ENCODE assay signal across 12 mouse cellular contexts in the genomic region with DNA sequence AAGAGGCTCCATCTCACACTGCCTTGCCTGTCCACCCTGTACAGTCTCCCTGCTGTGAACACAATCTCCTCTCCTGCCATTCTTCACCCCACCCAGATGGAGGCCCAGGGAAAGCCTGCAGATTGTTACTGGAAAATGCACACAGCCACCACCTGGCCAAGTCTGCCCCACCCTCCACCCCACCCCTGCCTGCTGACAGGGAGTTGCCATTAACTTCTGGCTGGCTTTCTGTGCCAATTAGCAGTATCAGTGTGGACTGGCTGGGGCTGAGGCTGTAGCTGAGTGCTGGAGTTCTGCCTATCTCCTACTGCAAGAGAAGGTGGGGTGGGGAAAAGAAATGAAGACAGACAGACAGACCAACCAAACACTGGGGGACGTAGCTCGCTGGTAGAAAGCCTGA. TPM values are rescaled to one million over a fixed set of nuclear protein-coding genes. Genes with fewer than 3 reads are reported as not detected.
DNase-seq lines count a peak whose midpoint lies in the region; ATAC-seq lines count a peak whose summit lies in the region.
"Had no signal": no experiment of that assay in that cellular context is flagged by ENCODE, and none has a peak within 500 bp of the region (broad histone marks: within the 10 kb centered on the region; RNA-seq: fewer than 3 reads in every experiment).

No protein-coding gene starts in this region.

- H3K27ac ChIP-seq in heart, embryonic 10.5 days: no peak overlapping the region
- H3K27ac ChIP-seq: forebrain, embryonic 10.5 days; kidney, postnatal 0 days had no signal

- H3K36me3 ChIP-seq in heart, embryonic 10.5 days: 0 out of 2 replicates have a peak, but pooled peaks cover 2% of the 10 kb centered on the region
- H3K36me3 ChIP-seq: forebrain, embryonic 10.5 days had no signal

- peaks cover 26% of the 10 kb centered on the region for H3K4me1 ChIP-seq in heart, embryonic 10.5 days

- WGBS in heart, embryonic 10.5 days: 58% methylated on average over 2 of the region's 2 CpGs

- DNase-seq in heart, embryonic 10.5 days (ENCODE audit: low spot score): peak; percentile 93
- no peak for DNase-seq in heart, postnatal 36 days
- DNase-seq in kidney, postnatal 25 days: peak; percentile 42 to 81
- peak; percentile 68 to 77 for DNase-seq in spleen, postnatal 36 days (ENCODE audit: low spot score in 2 of 2)
- DNase-seq in ovary, postnatal 14 days (ENCODE audit: low spot score): no peak
- DNase-seq in layer of hippocampus, adult 11-12 months (ENCODE audit: low spot score): no peak
- DNase-seq in cerebellum, adult 9-10 months: no peak
- DNase-seq: lung, postnatal 10 days; thymus, postnatal 4 days had no signal

- H3K9me3 ChIP-seq in heart, embryonic 10.5 days: no peaks in the 10 kb centered on the region
- H3K9me3 ChIP-seq: forebrain, embryonic 10.5 days had no signal

- no peaks in the 10 kb centered on the region for H3K27me3 ChIP-seq in heart, embryonic 10.5 days (ENCODE audit: insufficient read depth, poor library complexity, severe bottlenecking)

- H3K4me3 ChIP-seq in heart, embryonic 10.5 days: no peak overlapping the region
- H3K4me3 ChIP-seq: forebrain, embryonic 10.5 days had no signal

- intact Hi-C loops in heart, postnatal 36 days (cut with DNase I): no loop called here

- peak; percentile 84 for ATAC-seq in erythroblast, adult 5-6 weeks (replicated peaks; ENCODE audit: low FRiP score, poor library complexity, severe bottlenecking)

RNA-seq across cellular contexts. Expression of a gene that starts 10.5 kb away (rescaled TPM):
- 275 and 334 TPM in 2 replicates for polyA plus RNA-seq in heart, embryonic 10.5 days (2016; fragmentation: Nextera tagmentation; extraction: Ambion mirVana)
- total RNA-seq in heart, postnatal 36 days (2021): 1 to 10 TPM in 1 of 2 experiments, under 1 TPM in 1; 0.80 to 1.1 TPM
- 83.4 and 115 TPM in 2 replicates for total RNA-seq in erythroblast, adult 5-6 weeks (2015; ENCODE audit: low replicate concordance)
- 178 and 180 TPM in 2 replicates for total RNA-seq in erythroblast, adult 5-6 weeks (2017; ENCODE audit: low replicate concordance)

RNA-seq across cellular contexts. Expression of a gene that starts 12.7 kb away (rescaled TPM):
- polyA plus RNA-seq in heart, embryonic 10.5 days (2016; fragmentation: Nextera tagmentation; extraction: Ambion mirVana): 124 and 134 TPM in 2 replicates
- 1 to 10 TPM; 2.0 to 3.0 TPM for total RNA-seq in heart, postnatal 36 days (2021)
- total RNA-seq in erythroblast, adult 5-6 weeks (2015; ENCODE audit: low replicate concordance): 89.2 and 89.4 TPM in 2 replicates
- 157 and 212 TPM in 2 replicates for total RNA-seq in erythroblast, adult 5-6 weeks (2017; ENCODE audit: low replicate concordance)

RNA-seq across cellular contexts. Expression of a gene that starts 12.8 kb away (rescaled TPM):
- polyA plus RNA-seq in heart, embryonic 10.5 days (2016; fragmentation: Nextera tagmentation; extraction: Ambion mirVana): 8.8 and 13.5 TPM in 2 replicates
- 1 to 10 TPM; 3.1 TPM for total RNA-seq in heart, postnatal 36 days (2021)
- 37.0 and 47.3 TPM in 2 replicates for total RNA-seq in erythroblast, adult 5-6 weeks (2015; ENCODE audit: low replicate concordance)
- total RNA-seq in erythroblast, adult 5-6 weeks (2017; ENCODE audit: low replicate concordance): 67.8 and 81.4 TPM in 2 replicates

RNA-seq across cellular contexts. Expression of a gene that starts 22.0 kb away (rescaled TPM):
- not detected in 2 replicates for polyA plus RNA-seq in heart, embryonic 10.5 days (2016; fragmentation: Nextera tagmentation; extraction: Ambion mirVana)
- total RNA-seq in heart, postnatal 36 days (2021): not detected
- not detected in 2 replicates for total RNA-seq in erythroblast, adult 5-6 weeks (2015; ENCODE audit: low replicate concordance)
- not detected in 2 replicates for total RNA-seq in erythroblast, adult 5-6 weeks (2017; ENCODE audit: low replicate concordance)
- polyA plus RNA-seq: forebrain, embryonic 10.5 days; kidney, postnatal 0 days had no signal

RNA-seq across cellular contexts. Expression of a gene that starts 29.1 kb away (rescaled TPM):
- polyA plus RNA-seq in heart, embryonic 10.5 days (2016; fragmentation: Nextera tagmentation; extraction: Ambion mirVana): 1.1 TPM in 2 replicates
- total RNA-seq in heart, postnatal 36 days (2021): 1 to 10 TPM in 1 of 2 experiments, not detected in 1; 1.1 TPM
- total RNA-seq in erythroblast, adult 5-6 weeks (2015; ENCODE audit: low replicate concordance): 62.3 and 66.5 TPM in 2 replicates
- 31.9 and 39.7 TPM in 2 replicates for total RNA-seq in erythroblast, adult 5-6 weeks (2017; ENCODE audit: low replicate concordance)

Comparison
In these comparisons a context has a peak if more than half of its experiments do, and no peak if none do; other contexts are left out.
1. DNase-seq: peak in heart, embryonic 10.5 days (single experiment), kidney, postnatal 25 days (2 of 2) and spleen, postnatal 36 days (2 of 2); none in heart, postnatal 36 days (0 of 2), ovary, postnatal 14 days (single experiment), layer of hippocampus, adult 11-12 months (single experiment) and cerebellum, adult 9-10 months (single experiment).
2. RNA of a gene that starts 10.5 kb away (total RNA-seq): 83.4 to 180 TPM in erythroblast, adult 5-6 weeks; 0.80 to 1.1 TPM in heart, postnatal 36 days; every median in the first group is over 10 times any median in the second.
3. RNA of a gene that starts 12.7 kb away (total RNA-seq): 89.2 to 212 TPM in erythroblast, adult 5-6 weeks; 2.0 to 3.0 TPM in heart, postnatal 36 days; every median in the first group is over 10 times any median in the second.
4. RNA of a gene that starts 12.8 kb away (total RNA-seq): 37.0 to 81.4 TPM in erythroblast, adult 5-6 weeks; 3.1 TPM in heart, postnatal 36 days; every median in the first group is over 4 times any median in the second.